Mouse (Mus musculus) CH12.LX (cell line): Measurements from ENCODE around the gene Rps6ka5.

Source experiments
- CHD2 ChIP-seq: IDR thresholded peaks from 2 replicates; pipeline ENCODE4 v1.6.1; 2011; ENCODE audit warnings: low read length, improper control_type of control experiment
- CTCF ChIP-seq, 2 experiments: IDR thresholded peaks in 1 of 2; conservative IDR thresholded peaks in 1 of 2; 2 replicates each; pipeline ENCODE4 v1.5.1; 2011 to 2012; ENCODE audit warnings: low read depth in 2 of 2, low read length in 2 of 2, improper control_type of control experiment in 1 of 2, inconsistent platforms in 1 of 2, mild to moderate bottlenecking in 1 of 2, moderate library complexity in 1 of 2
- E2F4 ChIP-seq: IDR thresholded peaks from 2 replicates; pipeline ENCODE4 v1.6.1; 2011; ENCODE audit warnings: low read depth, low read length, improper control_type of control experiment; ENCODE audit not compliant: insufficient replicate concordance
- EP300 ChIP-seq: IDR thresholded peaks from 2 replicates; pipeline ENCODE4 v1.6.1; 2011; ENCODE audit warnings: low read length, improper control_type of control experiment
- HCFC1 ChIP-seq: IDR thresholded peaks from 2 replicates; pipeline ENCODE4 v1.6.1; 2012; ENCODE audit warnings: low read depth, mild to moderate bottlenecking, inconsistent platforms, low read length, improper control_type of control experiment
- IRF4 ChIP-seq: IDR thresholded peaks from 2 replicates; pipeline ENCODE4 v1.6.1; 2014; ENCODE audit warnings: low read depth, mild to moderate bottlenecking, inconsistent platforms, low read length, improper control_type of control experiment
- MAFK ChIP-seq: IDR thresholded peaks from 2 replicates; pipeline ENCODE4 v1.6.1; 2011; ENCODE audit warnings: low read length, improper control_type of control experiment; ENCODE audit not compliant: insufficient replicate concordance
- MXI1 ChIP-seq: IDR thresholded peaks from 2 replicates; pipeline ENCODE4 v1.6.1; 2011; ENCODE audit warnings: mild to moderate bottlenecking, low read depth, low read length, improper control_type of control experiment
- POLR2A ChIP-seq: IDR thresholded peaks from 2 replicates; pipeline ENCODE4 v1.6.1; 2011; ENCODE audit warnings: low read depth, mild to moderate bottlenecking, improper control_type of control experiment, low read length
- POLR2AphosphoS2 ChIP-seq: IDR thresholded peaks from 2 replicates; pipeline ENCODE4 v1.6.1; 2011; ENCODE audit warnings: low read depth, low read length, improper control_type of control experiment
- TCF12 ChIP-seq: IDR thresholded peaks from 2 replicates; pipeline ENCODE4 v1.6.1; 2014; ENCODE audit warnings: low read depth, mild to moderate bottlenecking, inconsistent platforms, low read length, improper control_type of control experiment
- ZC3H11A ChIP-seq: IDR thresholded peaks from 2 replicates; pipeline ENCODE4 v1.6.1; 2012; ENCODE audit warnings: low read depth, mild to moderate bottlenecking, inconsistent platforms, low read length, improper control_type of control experiment

GRCm38 (mm10) chr12:100533209-100533608 lies 193.6 kb downstream of the Rps6ka5 start:
- TF ChIP-seq MAFK, result no peak
- TF ChIP-seq EP300, result no peak
- TF ChIP-seq CTCF (conservative IDR thresholded peaks at IDR 0.05 in 1 of 2, IDR thresholded peaks at IDR 0.05 in 1 of 2; ENCODE audit: low read depth in 2 of 2, low read length in 2 of 2), result no peak
- TF ChIP-seq POLR2AphosphoS2, result no peak
- no peak for TF ChIP-seq HCFC1
- TF ChIP-seq IRF4, result no peak
- no peak for TF ChIP-seq TCF12
- TF ChIP-seq CHD2, result no peak
- no peak for TF ChIP-seq MXI1
- TF ChIP-seq POLR2A, result no peak
- TF ChIP-seq E2F4, result no peak
- no peak for TF ChIP-seq ZC3H11A
